Mouse (Mus musculus): Measurements from ENCODE around the gene Gstt4. TPM values are rescaled to one million over a fixed set of nuclear protein-coding genes. Genes with fewer than 3 reads are reported as not detected.

Gstt4 gene
- polyA plus RNA-seq, 1 experiment from 2014 or later: not detected

- no peaks in the 10 kb centered on the region for H3K36me3 ChIP-seq (ENCODE audit: control insufficient read depth, insufficient read depth, low read length)
- H3K4me1 ChIP-seq (ENCODE audit: control insufficient read depth, insufficient read depth, low read length): no peaks in the 10 kb centered on the region
- no peaks in the 10 kb centered on the region for H3K27me3 ChIP-seq (ENCODE audit: control insufficient read depth, insufficient read depth, low read length)
- ATAC-seq (ENCODE audit: low read depth): no peak
- 81% methylated on average over 2 of the region's 2 CpGs for WGBS
- H3K27ac ChIP-seq (ENCODE audit: low read depth, low read length): no peak overlapping the region
- no peaks in the 10 kb centered on the region for H3K9me3 ChIP-seq (ENCODE audit: control insufficient read depth, low read length)
- H3K9ac ChIP-seq (replicated peaks; ENCODE audit: low read depth, low read length): no peak overlapping the region
- no peak overlapping the region for H3K4me3 ChIP-seq (ENCODE audit: low read depth, low read length)
- no peak overlapping the region for H3K4me2 ChIP-seq (ENCODE audit: low read depth, low read length)
Observed at GRCm38 (mm10) chr10:75804217-75804616, 18.1 kb downstream of the Gstt4 start.

DNA sequence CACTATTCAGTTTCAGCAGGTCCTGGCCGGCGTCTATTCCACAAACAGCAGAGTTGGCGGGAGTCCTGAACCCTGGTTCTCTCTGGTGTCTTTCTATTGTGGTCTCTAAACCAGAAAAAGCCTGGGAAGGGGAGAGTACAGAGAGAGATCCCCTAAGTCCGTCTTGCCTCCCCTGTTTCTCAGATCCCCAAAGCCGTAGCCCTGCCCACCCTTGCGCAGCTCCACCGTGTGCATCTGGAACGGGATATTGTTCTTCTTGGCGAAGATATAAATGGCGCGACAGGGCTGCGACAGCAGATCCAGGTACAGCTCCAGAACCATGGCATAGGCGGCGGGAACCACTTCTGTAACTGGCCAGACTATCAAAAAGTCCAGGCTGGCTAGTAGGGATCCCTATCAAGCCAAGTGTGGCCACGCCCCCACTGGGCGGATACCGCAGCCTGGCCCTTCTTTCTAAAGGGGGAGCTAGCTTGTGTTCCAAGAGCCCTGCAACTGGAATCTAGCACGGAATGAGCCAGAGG is 24.1 kb downstream of the Gstt4 start, which contains the start of gene Gstt1:
TSS of gene Gstt1 (minus strand) at position 409 of the 521 bp plus-strand sequence.
- 1% methylated on average over 18 of the region's 18 CpGs for WGBS
- peak; percentile 63 for ATAC-seq (ENCODE audit: low read depth)
- H3K4me1 ChIP-seq (ENCODE audit: control insufficient read depth, insufficient read depth, low read length): no peaks in the 10 kb centered on the region; the same call in 1 of the 2 replicates
- H3K4me3 ChIP-seq (ENCODE audit: low read depth, low read length): peak within 1 kb of the TSS; percentile 25
- no peak within 1 kb of the TSS for H3K27ac ChIP-seq (ENCODE audit: low read depth, low read length)
- no peaks in the 10 kb centered on the region for H3K36me3 ChIP-seq (ENCODE audit: control insufficient read depth, insufficient read depth, low read length)
- no peaks in the 10 kb centered on the region for H3K27me3 ChIP-seq (ENCODE audit: control insufficient read depth, insufficient read depth, low read length)
- H3K9me3 ChIP-seq (ENCODE audit: control insufficient read depth, low read length): no peaks in the 10 kb centered on the region
- peak within 1 kb of the TSS; percentile 52 for H3K4me2 ChIP-seq (ENCODE audit: low read depth, low read length)
- peak within 1 kb of the TSS; percentile 41 for H3K9ac ChIP-seq (replicated peaks; ENCODE audit: low read depth, low read length)

- Histone ChIP-seq H3K9ac (replicated peaks; ENCODE audit: low read depth, low read length) (peak overlapping the region; percentile 41), H3K9me3 (ENCODE audit: control insufficient read depth, low read length) (no peaks in the 10 kb centered on the region), H3K27ac (ENCODE audit: low read depth, low read length) (no peak overlapping the region), H3K4me3 (ENCODE audit: low read depth, low read length) (peak overlapping the region; percentile 25), H3K4me1 (ENCODE audit: control insufficient read depth, insufficient read depth, low read length) (no peaks in the 10 kb centered on the region; the same call in 1 of the 2 replicates), H3K27me3 (ENCODE audit: control insufficient read depth, insufficient read depth, low read length) (no peaks in the 10 kb centered on the region), H3K36me3 (ENCODE audit: control insufficient read depth, insufficient read depth, low read length) (no peaks in the 10 kb centered on the region), H3K4me2 (ENCODE audit: low read depth, low read length) (peak overlapping the region; percentile 52)
- WGBS: 2% methylated on average over 12 of the region's 12 CpGs
- ATAC-seq (ENCODE audit: low read depth): peak; percentile 58; the same call in 1 of the 2 replicates
Observed at GRCm38 (mm10) chr10:75797619-75798175, 24.6 kb downstream of the Gstt4 start.

DNA sequence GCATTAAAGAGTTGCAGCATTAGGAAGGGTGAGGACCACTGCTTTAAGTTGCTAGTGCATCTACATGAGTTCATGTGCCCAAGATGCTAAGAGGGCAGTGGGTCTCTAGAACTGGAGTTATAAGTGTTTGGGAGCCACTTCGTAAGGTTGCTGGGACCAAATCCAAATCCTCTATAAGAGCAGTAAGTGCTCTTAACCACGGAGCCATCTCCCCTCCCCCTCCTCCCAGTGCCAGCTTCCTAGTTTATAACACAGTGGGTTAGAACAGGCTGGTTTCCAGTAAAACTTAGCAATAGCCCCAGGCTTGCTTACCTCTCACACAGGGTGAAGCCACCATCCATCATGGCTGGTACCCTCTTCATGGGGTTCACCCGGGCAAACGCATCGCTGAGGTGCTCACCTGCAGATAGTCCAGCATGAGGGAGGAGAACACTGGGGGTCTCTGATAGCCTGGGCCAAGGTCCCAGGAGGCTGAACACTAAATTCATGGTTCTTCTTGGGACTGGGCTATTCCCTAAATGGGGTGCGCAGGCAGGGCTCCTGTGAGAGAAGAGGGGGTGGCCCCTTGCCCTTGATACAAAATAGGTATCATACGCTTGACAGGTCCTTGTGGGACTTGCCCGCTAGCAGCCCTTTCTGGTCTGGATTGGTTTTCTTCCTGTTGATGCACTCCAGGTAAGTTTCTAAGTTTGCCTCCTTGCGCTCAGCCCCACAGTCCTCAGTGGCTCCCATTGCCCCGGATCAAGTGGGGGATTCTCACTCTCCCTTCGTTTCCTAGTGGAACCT is 25.4 kb downstream of the Gstt4 start:
- Histone ChIP-seq H3K9ac (replicated peaks; ENCODE audit: low read depth, low read length) (no peak overlapping the region; the same call in 1 of the 2 replicates), H3K4me2 (ENCODE audit: low read depth, low read length) (peak overlapping the region; percentile 52), H3K27me3 (ENCODE audit: control insufficient read depth, insufficient read depth, low read length) (no peaks in the 10 kb centered on the region), H3K27ac (ENCODE audit: low read depth, low read length) (no peak overlapping the region), H3K4me1 (ENCODE audit: control insufficient read depth, insufficient read depth, low read length) (no peaks in the 10 kb centered on the region; the same call in 1 of the 2 replicates), H3K36me3 (ENCODE audit: control insufficient read depth, insufficient read depth, low read length) (no peaks in the 10 kb centered on the region), H3K9me3 (ENCODE audit: control insufficient read depth, low read length) (no peaks in the 10 kb centered on the region), H3K4me3 (ENCODE audit: low read depth, low read length) (peak overlapping the region; percentile 25; the same call in 1 of the 2 replicates)
- 47% methylated on average over 11 of the region's 11 CpGs for WGBS
- 0 out of 2 replicates have a peak, but pooled peaks have one; percentile 9 for ATAC-seq (ENCODE audit: low read depth)

- Histone ChIP-seq H3K4me2 (ENCODE audit: low read depth, low read length) (no peak overlapping the region), H3K4me3 (ENCODE audit: low read depth, low read length) (no peak overlapping the region), H3K27ac (ENCODE audit: low read depth, low read length) (no peak overlapping the region), H3K4me1 (ENCODE audit: control insufficient read depth, insufficient read depth, low read length) (no peaks in the 10 kb centered on the region; the same call in 1 of the 2 replicates), H3K27me3 (ENCODE audit: control insufficient read depth, insufficient read depth, low read length) (no peaks in the 10 kb centered on the region), H3K9ac (replicated peaks; ENCODE audit: low read depth, low read length) (no peak overlapping the region), H3K36me3 (ENCODE audit: control insufficient read depth, insufficient read depth, low read length) (no peaks in the 10 kb centered on the region), H3K9me3 (ENCODE audit: control insufficient read depth, low read length) (no peaks in the 10 kb centered on the region)
- 51% methylated on average over 3 of the region's 3 CpGs for WGBS
- ATAC-seq (ENCODE audit: low read depth): no peak
Observed at GRCm38 (mm10) chr10:75794880-75795279, 27.5 kb downstream of the Gstt4 start.

DNA sequence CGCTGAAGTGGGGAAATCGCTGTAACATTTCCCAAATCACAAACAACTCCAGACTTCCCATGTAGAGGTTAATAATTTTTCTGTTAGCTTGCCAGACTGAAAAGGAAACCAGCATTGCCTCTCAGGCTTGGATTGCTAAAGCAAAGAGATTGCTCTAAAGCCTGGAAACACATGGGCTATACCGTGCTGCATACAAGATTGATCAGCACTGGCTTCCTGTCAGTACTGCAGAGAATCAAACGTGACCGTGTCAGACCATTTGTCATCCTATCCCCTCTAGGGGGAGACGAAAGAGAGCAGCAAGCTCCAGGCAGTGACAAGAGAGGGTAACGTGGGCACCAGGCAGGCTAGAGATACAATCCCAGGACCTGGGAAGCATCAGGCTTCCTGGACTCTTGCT is 31.6 kb downstream of the Gstt4 start:
- no peak for ATAC-seq (ENCODE audit: low read depth)
- Histone ChIP-seq H3K4me1 (ENCODE audit: control insufficient read depth, insufficient read depth, low read length) (no peaks in the 10 kb centered on the region; the same call in 1 of the 2 replicates), H3K4me3 (ENCODE audit: low read depth, low read length) (no peak overlapping the region), H3K27me3 (ENCODE audit: control insufficient read depth, insufficient read depth, low read length) (no peaks in the 10 kb centered on the region), H3K36me3 (ENCODE audit: control insufficient read depth, insufficient read depth, low read length) (no peaks in the 10 kb centered on the region), H3K9ac (replicated peaks; ENCODE audit: low read depth, low read length) (no peak overlapping the region), H3K27ac (ENCODE audit: low read depth, low read length) (no peak overlapping the region), H3K9me3 (ENCODE audit: control insufficient read depth, low read length) (no peaks in the 10 kb centered on the region), H3K4me2 (ENCODE audit: low read depth, low read length) (no peak overlapping the region)
- WGBS: 22% methylated on average over 7 of the region's 7 CpGs

- Histone ChIP-seq H3K9me3 (ENCODE audit: control insufficient read depth, low read length) (no peaks in the 10 kb centered on the region), H3K36me3 (ENCODE audit: control insufficient read depth, insufficient read depth, low read length) (no peaks in the 10 kb centered on the region), H3K27me3 (ENCODE audit: control insufficient read depth, insufficient read depth, low read length) (no peaks in the 10 kb centered on the region), H3K4me1 (ENCODE audit: control insufficient read depth, insufficient read depth, low read length) (no peaks in the 10 kb centered on the region; the same call in 1 of the 2 replicates), H3K4me3 (ENCODE audit: low read depth, low read length) (no peak overlapping the region), H3K9ac (replicated peaks; ENCODE audit: low read depth, low read length) (no peak overlapping the region), H3K27ac (ENCODE audit: low read depth, low read length) (no peak overlapping the region), H3K4me2 (ENCODE audit: low read depth, low read length) (no peak overlapping the region)
- no peak for ATAC-seq (ENCODE audit: low read depth)
- WGBS: 89% methylated on average over 5 of the region's 5 CpGs
Observed at GRCm38 (mm10) chr10:75789841-75790240, 32.5 kb downstream of the Gstt4 start.

DNA sequence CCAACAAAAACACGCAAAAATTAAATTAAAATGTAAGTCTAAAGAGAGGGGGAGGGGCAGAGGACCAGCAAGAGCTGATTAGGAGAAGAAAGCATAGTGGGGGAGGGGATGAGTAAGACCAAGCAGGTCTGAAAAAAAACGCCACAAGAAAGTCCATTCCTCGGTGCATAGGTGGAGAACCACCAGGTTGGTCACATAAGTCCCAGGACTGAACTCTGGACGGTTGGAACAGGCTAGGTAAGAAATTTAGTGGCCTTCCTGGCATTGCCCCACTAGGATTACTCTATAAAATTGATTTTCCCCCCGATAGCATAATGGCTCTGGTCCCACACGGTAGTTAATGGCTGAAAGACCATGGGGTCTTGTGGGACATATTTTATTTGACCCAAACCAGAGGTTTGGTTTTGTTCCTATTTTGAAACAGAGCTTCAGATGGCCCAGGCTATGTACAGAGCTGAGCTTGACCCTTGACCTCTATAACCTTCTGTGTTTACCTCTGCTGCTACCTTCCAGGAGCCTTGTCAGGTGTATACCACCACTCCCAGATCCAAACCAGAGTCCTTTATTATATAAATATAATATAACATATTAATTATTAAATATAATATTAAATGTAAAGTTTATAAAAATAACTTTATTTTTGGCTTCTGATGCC is 33.1 kb downstream of the Gstt4 start:
- H3K27ac ChIP-seq (ENCODE audit: low read depth, low read length): no peak overlapping the region
- H3K4me1 ChIP-seq (ENCODE audit: control insufficient read depth, insufficient read depth, low read length): no peaks in the 10 kb centered on the region
- H3K9ac ChIP-seq (replicated peaks; ENCODE audit: low read depth, low read length): no peak overlapping the region
- H3K27me3 ChIP-seq (ENCODE audit: control insufficient read depth, insufficient read depth, low read length): no peaks in the 10 kb centered on the region
- 87% methylated on average over 6 of the region's 6 CpGs for WGBS
- H3K36me3 ChIP-seq (ENCODE audit: control insufficient read depth, insufficient read depth, low read length): no peaks in the 10 kb centered on the region
- H3K9me3 ChIP-seq (ENCODE audit: control insufficient read depth, low read length): no peaks in the 10 kb centered on the region
- H3K4me2 ChIP-seq (ENCODE audit: low read depth, low read length): no peak overlapping the region
- no peak overlapping the region for H3K4me3 ChIP-seq (ENCODE audit: low read depth, low read length)
- ATAC-seq (ENCODE audit: low read depth): no peak

Data from neural tube, embryonic 14.5 days (tissue).